Mouse (Mus musculus) midbrain, embryonic 12.5 days (tissue): ENCODE results near the gene Spata20. TPM values are rescaled to one million over a fixed set of nuclear protein-coding genes. Genes with fewer than 3 reads are reported as not detected.

Source experiments
- ATAC-seq: fragments of 200-750 bp; cut with Nextera tagmentation; 2 replicates; pipeline ENCODE4 v1.8.0; 2017; ENCODE audit warnings: low read depth, moderate TSS enrichment, moderate library complexity; ENCODE audit not compliant: low FRiP score
- H3K27ac ChIP-seq: fragments of 300-500 bp; sonication (generic); replicated peaks from 2 replicates; pipeline ENCODE4 v1.5.1; 2016; ENCODE audit warnings: mild to moderate bottlenecking
- H3K27me3 ChIP-seq: fragments of 300-500 bp; sonication (generic); 2 replicates; pipeline ENCODE4 v1.6.1; 2016; ENCODE audit warnings: mild to moderate bottlenecking
- H3K36me3 ChIP-seq: fragments of 300-500 bp; sonication (generic); 2 replicates; pipeline ENCODE4 v1.6.1; 2016
- H3K4me1 ChIP-seq: fragments of 300-500 bp; sonication (generic); 2 replicates; pipeline ENCODE4 v1.6.1; 2016
- H3K4me2 ChIP-seq: fragments of 300-500 bp; sonication (generic); replicated peaks from 2 replicates; pipeline ENCODE4 v1.6.1; 2016; ENCODE audit warnings: mild to moderate bottlenecking, moderate library complexity
- H3K4me3 ChIP-seq: fragments of 300-500 bp; sonication (generic); 2 replicates; pipeline ENCODE4 v1.5.1; 2016; ENCODE audit warnings: mild to moderate bottlenecking
- H3K9ac ChIP-seq: fragments of 300-500 bp; sonication (generic); replicated peaks from 2 replicates; pipeline ENCODE4 v1.6.1; 2016; ENCODE audit warnings: mild to moderate bottlenecking, moderate library complexity
- H3K9me3 ChIP-seq: fragments of 300-500 bp; sonication (generic); 2 replicates; pipeline ENCODE4 v1.6.1; 2016; ENCODE audit warnings: mild to moderate bottlenecking
- WGBS: fragments of 180-500 bp; shearing (Covaris S2); methylation state at CpG from one replicate; pipeline ENCODE4 v1.1.7; 2016; 5-methylcytosine and 5-hydroxymethylcytosine counted together
- polyA plus RNA-seq: library from polyadenylated mRNA; unstranded; fragments of >200 nt; fragmentation: Nextera tagmentation; extraction: Ambion mirVana; gene quantifications from 2 replicates; pipeline ENCODE4 v1.2.1, GENCODE M21; 2016

Spata20 gene
- polyA plus RNA-seq: 0.36 TPM in 1 of 2 replicates, not detected in the other

GRCm38 (mm10) chr11:94486001-94486400 is at the start of gene Spata20:
TSS of gene Spata20 (minus strand) at chr11:94486179.
- Histone ChIP-seq H3K36me3 (no peaks in the 10 kb centered on the region), H3K4me2 (no peak within 1 kb of the TSS; the same call in 1 of the 2 replicates), H3K4me1 (peaks cover 5% of the 10 kb centered on the region; the same call in 1 of the 2 replicates), H3K27me3 (peaks cover 77% of the 10 kb centered on the region), H3K9me3 (no peaks in the 10 kb centered on the region), H3K9ac (no peak within 1 kb of the TSS), H3K27ac (no peak within 1 kb of the TSS), H3K4me3 (no peak within 1 kb of the TSS)
- WGBS: 2% methylated on average over 24 of the region's 24 CpGs
- ATAC-seq: peak; percentile 82

GRCm38 (mm10) chr11:94533171-94533570 is 47.2 kb upstream of the Spata20 start:
- H3K36me3 ChIP-seq: no peaks in the 10 kb centered on the region
- H3K9me3 ChIP-seq: no peaks in the 10 kb centered on the region
- no peak for ATAC-seq
- H3K27me3 ChIP-seq: no peaks in the 10 kb centered on the region
- no peaks in the 10 kb centered on the region for H3K4me1 ChIP-seq
- 84% methylated on average over 8 of the region's 8 CpGs for WGBS
- H3K9ac ChIP-seq: no peak overlapping the region
- no peak overlapping the region for H3K4me3 ChIP-seq
- H3K27ac ChIP-seq: no peak overlapping the region
- no peak overlapping the region for H3K4me2 ChIP-seq

GRCm38 (mm10) chr11:94528879-94529278 is 42.9 kb upstream of the Spata20 start:
- H3K9me3 ChIP-seq: no peaks in the 10 kb centered on the region
- no peak overlapping the region for H3K9ac ChIP-seq
- H3K27me3 ChIP-seq: no peaks in the 10 kb centered on the region
- no peak overlapping the region for H3K4me2 ChIP-seq
- no peak for ATAC-seq
- no peak overlapping the region for H3K4me3 ChIP-seq
- WGBS: 50% methylated on average over 3 of the region's 3 CpGs
- no peaks in the 10 kb centered on the region for H3K36me3 ChIP-seq
- peaks cover 4% of the 10 kb centered on the region; the same call in 1 of the 2 replicates for H3K4me1 ChIP-seq
- no peak overlapping the region for H3K27ac ChIP-seq

DNA sequence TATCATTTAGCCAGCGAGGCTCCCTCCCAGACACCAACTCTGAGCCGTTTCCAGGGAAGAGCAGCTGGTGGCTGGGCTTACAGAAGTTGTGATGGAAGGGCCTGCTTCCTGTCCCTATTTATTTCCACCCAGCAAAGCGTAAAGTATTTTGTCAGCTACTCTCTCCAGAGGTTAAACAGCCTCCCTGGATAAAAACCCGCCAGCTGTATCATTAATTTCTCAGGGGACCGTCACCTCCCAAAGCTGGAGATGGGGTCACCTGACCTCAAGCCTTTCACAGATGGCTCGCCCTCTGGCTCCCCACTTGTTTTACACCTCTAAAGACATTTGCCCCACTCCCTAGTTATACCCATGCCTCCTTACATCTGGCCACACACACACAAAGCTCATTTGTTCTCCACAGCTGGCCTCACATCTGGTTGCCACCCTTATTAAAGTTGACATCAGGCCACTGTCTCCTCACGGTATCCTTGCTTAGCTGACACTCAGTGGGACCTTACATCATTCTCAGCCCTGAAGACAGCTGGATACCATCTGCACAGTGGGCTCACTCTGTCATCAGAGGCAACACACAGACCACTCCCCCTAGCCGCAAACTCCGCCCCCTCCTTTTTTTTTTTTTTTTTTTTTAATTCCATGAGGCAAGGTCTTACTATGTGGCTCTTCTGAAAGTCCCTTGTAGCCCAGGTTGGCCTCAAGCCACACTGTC is 40.3 kb upstream of the Spata20 start:
- peaks cover 7% of the 10 kb centered on the region; the same call in 1 of the 2 replicates for H3K4me1 ChIP-seq
- no peak overlapping the region for H3K4me3 ChIP-seq
- H3K9me3 ChIP-seq: no peaks in the 10 kb centered on the region
- no peak overlapping the region for H3K27ac ChIP-seq
- no peak overlapping the region for H3K9ac ChIP-seq
- H3K4me2 ChIP-seq: no peak overlapping the region
- 59% methylated on average over 9 of the region's 9 CpGs for WGBS
- H3K36me3 ChIP-seq: no peaks in the 10 kb centered on the region
- H3K27me3 ChIP-seq: 0 out of 2 replicates have a peak, but pooled peaks cover 4% of the 10 kb centered on the region
- no peak for ATAC-seq

DNA sequence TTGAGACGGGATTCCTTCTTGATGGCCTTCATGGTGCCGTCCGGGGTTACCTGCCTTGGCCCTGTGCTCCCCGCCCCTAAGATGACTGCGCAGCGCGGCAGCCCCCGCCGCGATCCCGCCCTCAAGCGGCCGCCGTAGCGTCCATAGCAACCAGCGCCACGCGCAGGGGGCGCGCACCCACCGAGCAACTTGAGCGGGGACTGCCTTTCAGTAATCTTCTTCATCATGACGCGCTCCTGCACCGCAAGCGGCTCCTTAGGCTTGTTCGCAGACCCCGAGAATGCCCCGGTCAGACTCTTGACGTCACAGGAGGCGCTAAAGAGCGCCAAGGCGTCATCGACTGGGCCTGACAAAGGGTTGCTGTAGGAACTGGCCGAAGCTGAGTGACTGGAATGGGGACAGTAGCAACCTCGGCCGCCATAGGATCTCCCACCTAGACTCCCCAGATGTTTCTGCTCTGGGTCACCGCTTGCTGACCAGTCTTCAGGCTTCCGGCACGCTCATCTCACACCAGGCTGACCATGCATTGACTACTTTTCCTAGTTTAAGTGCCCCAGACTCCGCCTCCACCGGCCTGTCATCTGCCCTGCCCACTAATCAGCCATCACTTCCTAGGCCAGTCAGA is 35.4 kb upstream of the Spata20 start, which contains the start of gene Mycbpap:
Gene Mycbpap (minus strand): TSS at position 524 of the 625 bp plus-strand sequence.
- 1% methylated on average over 42 of the region's 42 CpGs for WGBS
- H3K27ac ChIP-seq: no peak within 1 kb of the TSS

GRCm38 (mm10) chr11:94513452-94513851 is 27.5 kb upstream of the Spata20 start:
- H3K4me2 ChIP-seq: no peak overlapping the region
- no peak overlapping the region for H3K27ac ChIP-seq
- ATAC-seq: no peak
- no peaks in the 10 kb centered on the region for H3K27me3 ChIP-seq
- no peak overlapping the region for H3K9ac ChIP-seq
- H3K4me1 ChIP-seq: no peaks in the 10 kb centered on the region
- H3K4me3 ChIP-seq: no peak overlapping the region
- 74% methylated on average over 9 of the region's 9 CpGs for WGBS
- H3K36me3 ChIP-seq: no peaks in the 10 kb centered on the region
- H3K9me3 ChIP-seq: no peaks in the 10 kb centered on the region

More for the DNA sequence above, 35.4 kb upstream of the Spata20 start, which contains the start of gene Mycbpap:
- peak; percentile 76 for ATAC-seq
- peak within 1 kb of the TSS; percentile 82 for H3K4me2 ChIP-seq
- H3K36me3 ChIP-seq: no peaks in the 10 kb centered on the region
- peak within 1 kb of the TSS; percentile 68 for H3K9ac ChIP-seq
- peaks cover 10% of the 10 kb centered on the region for H3K4me1 ChIP-seq
- no peaks in the 10 kb centered on the region for H3K9me3 ChIP-seq
- 0 out of 2 replicates have a peak, but pooled peaks cover 4% of the 10 kb centered on the region for H3K27me3 ChIP-seq
- H3K4me3 ChIP-seq: peak within 1 kb of the TSS; percentile 57

DNA sequence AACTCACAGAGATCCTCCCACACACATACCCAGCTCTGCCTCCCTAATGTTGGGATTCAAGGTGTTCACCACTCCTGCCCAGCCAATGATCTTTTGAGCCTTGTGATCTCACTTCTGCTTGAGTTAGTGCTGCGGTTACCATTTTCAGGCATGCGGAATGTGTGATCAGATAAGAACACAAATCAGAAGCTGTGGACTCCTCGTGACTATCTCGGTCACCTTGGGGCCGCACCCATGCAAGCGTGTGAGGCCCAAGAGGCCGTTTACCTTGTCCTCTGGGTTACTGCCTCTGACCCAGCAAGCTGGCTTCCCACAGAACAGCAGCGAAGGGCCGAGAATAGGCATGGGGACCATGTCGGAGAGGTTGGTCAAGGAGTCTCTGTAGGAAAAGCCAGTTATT is 23.0 kb upstream of the Spata20 start:
- Histone ChIP-seq H3K4me2 (no peak overlapping the region), H3K9ac (no peak overlapping the region), H3K36me3 (no peaks in the 10 kb centered on the region), H3K27me3 (no peaks in the 10 kb centered on the region), H3K4me1 (no peaks in the 10 kb centered on the region), H3K4me3 (no peak overlapping the region), H3K9me3 (no peaks in the 10 kb centered on the region), H3K27ac (no peak overlapping the region)
- WGBS: 92% methylated on average over 10 of the region's 10 CpGs
- ATAC-seq: no peak

- no peaks in the 10 kb centered on the region for H3K9me3 ChIP-seq
- no peak overlapping the region for H3K9ac ChIP-seq
- WGBS: 91% methylated on average over 8 of the region's 8 CpGs
- no peak overlapping the region for H3K4me2 ChIP-seq
- H3K4me3 ChIP-seq: no peak overlapping the region
- ATAC-seq: no peak
- no peak overlapping the region for H3K27ac ChIP-seq
- peaks cover 22% of the 10 kb centered on the region for H3K4me1 ChIP-seq
- peaks cover 52% of the 10 kb centered on the region for H3K27me3 ChIP-seq
- no peaks in the 10 kb centered on the region for H3K36me3 ChIP-seq
Observed at GRCm38 (mm10) chr11:94501482-94501881, 15.5 kb upstream of the Spata20 start.

- Histone ChIP-seq H3K36me3 (no peaks in the 10 kb centered on the region), H3K9me3 (no peaks in the 10 kb centered on the region), H3K27ac (no peak overlapping the region), H3K9ac (no peak overlapping the region), H3K27me3 (peaks cover 52% of the 10 kb centered on the region), H3K4me2 (no peak overlapping the region), H3K4me1 (peaks cover 22% of the 10 kb centered on the region), H3K4me3 (no peak overlapping the region)
- ATAC-seq: no peak
- 32% methylated on average over 8 of the region's 8 CpGs for WGBS
Observed at GRCm38 (mm10) chr11:94500362-94500761, 14.4 kb upstream of the Spata20 start.

DNA sequence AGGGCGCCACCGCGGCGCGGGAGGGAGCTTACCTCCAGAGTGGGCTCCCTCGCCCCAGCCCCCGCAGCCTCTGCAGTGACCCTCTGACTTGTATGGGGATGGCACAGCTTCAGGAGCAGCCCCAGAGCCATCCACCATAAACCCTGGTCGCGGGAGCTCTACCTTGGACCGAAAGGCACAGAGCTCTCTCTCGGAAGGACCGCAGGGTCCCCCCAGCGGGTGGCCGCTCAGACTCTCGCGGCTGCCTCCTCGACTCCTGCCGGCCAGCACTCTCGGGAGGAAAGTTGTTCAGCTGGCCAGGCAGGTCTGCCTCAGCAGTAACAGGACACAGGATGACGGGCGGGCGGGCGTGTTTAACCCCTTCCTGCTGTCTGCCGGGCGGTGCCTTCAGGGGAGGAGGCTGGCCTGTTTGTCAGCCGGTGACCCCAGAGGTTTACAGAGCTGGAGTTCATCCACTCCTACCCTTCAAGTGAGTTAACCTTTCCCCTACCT is 13.7 kb upstream of the Spata20 start, which contains the start of gene Epn3:
Gene Epn3 (minus strand): TSS at position 314 of the 492 bp plus-strand sequence.
- Histone ChIP-seq H3K27ac (no peak within 1 kb of the TSS), H3K4me2 (peak within 1 kb of the TSS; percentile 60), H3K4me1 (peaks cover 22% of the 10 kb centered on the region), H3K36me3 (no peaks in the 10 kb centered on the region), H3K4me3 (peak within 1 kb of the TSS; percentile 33), H3K9ac (peak within 1 kb of the TSS; percentile 50), H3K9me3 (no peaks in the 10 kb centered on the region), H3K27me3 (peaks cover 55% of the 10 kb centered on the region)
- WGBS: 1% methylated on average over 26 of the region's 26 CpGs
- ATAC-seq: peak; percentile 30; the same call in 1 of the 2 replicates

GRCm38 (mm10) chr11:94499035-94499434 is 13.1 kb upstream of the Spata20 start:
- no peaks in the 10 kb centered on the region for H3K9me3 ChIP-seq
- H3K4me3 ChIP-seq: peak overlapping the region; percentile 33; the same call in 1 of the 2 replicates
- peak overlapping the region; percentile 60 for H3K4me2 ChIP-seq
- H3K4me1 ChIP-seq: peaks cover 22% of the 10 kb centered on the region
- peaks cover 61% of the 10 kb centered on the region for H3K27me3 ChIP-seq
- peak overlapping the region; percentile 50; the same call in 1 of the 2 replicates for H3K9ac ChIP-seq
- no peak for ATAC-seq
- 17% methylated on average over 2 of the region's 2 CpGs for WGBS
- no peak overlapping the region for H3K27ac ChIP-seq
- no peaks in the 10 kb centered on the region for H3K36me3 ChIP-seq
